ENCODE assay signal across 29 mouse cellular contexts in the genomic region with DNA sequence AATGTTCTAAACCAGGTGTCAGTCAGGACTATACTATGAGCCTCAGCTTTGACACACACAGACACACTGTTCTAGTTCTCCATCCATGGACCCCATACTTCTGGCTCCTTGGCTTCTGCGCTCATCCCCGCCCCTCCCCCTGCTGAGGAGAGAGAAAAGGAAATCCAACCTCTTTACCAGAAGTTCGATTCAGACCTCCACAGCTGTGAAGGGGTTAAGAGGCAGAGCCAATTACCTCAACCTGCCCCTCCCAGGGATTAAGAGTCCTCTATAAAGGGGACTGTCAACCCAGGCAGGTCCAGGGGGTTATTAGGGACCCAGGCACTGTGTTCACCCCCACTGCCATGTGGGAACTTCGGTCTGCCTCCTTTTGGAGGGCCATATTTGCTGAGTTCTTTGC. TPM values are rescaled to one million over a fixed set of nuclear protein-coding genes. Genes with fewer than 3 reads are reported as not detected.
DNase-seq lines count a peak whose midpoint lies in the region; ATAC-seq and TF ChIP-seq lines count a peak whose summit lies in the region.
"Had no signal": no experiment of that assay in that cellular context is flagged by ENCODE, and none has a peak within 500 bp of the region (broad histone marks: within the 10 kb centered on the region; RNA-seq: fewer than 3 reads in every experiment).

A gene (plus strand): TSS at position 301 of the 400 bp plus-strand sequence.

- in situ Hi-C loops in ES-E14 (cut with MboI; ENCODE audit: low sequenced_read_pairs in 2 of 2, unreplicated experiment in 2 of 2), result no loop called here

- 49% methylated on average over 4 of the region's 4 CpGs for WGBS in hindbrain, embryonic 10.5 days
- 49% methylated on average over 4 of the region's 4 CpGs for WGBS in hindbrain, embryonic 14.5 days
- 52% methylated on average over 4 of the region's 4 CpGs for WGBS in limb, embryonic 10.5 days

- H3K4me2 ChIP-seq in hindbrain, embryonic 14.5 days (replicated peaks), result no peak within 1 kb of the TSS
- H3K4me2 ChIP-seq: heart, embryonic 13.5 days; kidney, embryonic 15.5 days; liver, embryonic 13.5 days; midbrain, embryonic 12.5 days had no signal

- no peak for DNase-seq in hindbrain, embryonic 10.5 days (ENCODE audit: low spot score)
- DNase-seq in hindbrain, embryonic 14.5 days (ENCODE audit: low spot score), result no peak
- DNase-seq in ES-E14 (ENCODE audit: low read depth, low spot score), result no peak
- DNase-seq in limb, embryonic 10.5 days (ENCODE audit: low spot score), result no peak
- DNase-seq in adrenal gland, postnatal 14 days, result no peak
- no peak for DNase-seq in gastrocnemius, adult 2 months
- DNase-seq: adrenal gland, adult 8-10 months; cerebellum, adult 9-11 months; heart, postnatal 4 days; liver, embryonic 13.5 days; right cerebral cortex, postnatal 4 days had no signal

- H3K9me3 ChIP-seq in hindbrain, embryonic 10.5 days, result no peaks in the 10 kb centered on the region
- H3K9me3 ChIP-seq in hindbrain, embryonic 14.5 days (ENCODE audit: control insufficient read depth, low read length), result no peaks in the 10 kb centered on the region
- H3K9me3 ChIP-seq in E14TG2a.4 (ENCODE audit: low read length) (no peaks in the 10 kb centered on the region), ES-E14 (ENCODE audit: control insufficient read depth, insufficient read depth, low read depth, low read length) (no peaks in the 10 kb centered on the region)
- no peaks in the 10 kb centered on the region for H3K9me3 ChIP-seq in limb, embryonic 10.5 days (replicated peaks)
- H3K9me3 ChIP-seq: heart, embryonic 13.5 days; kidney, embryonic 15.5 days; liver, embryonic 13.5 days; midbrain, embryonic 12.5 days had no signal

- no peak for TF ChIP-seq CTCF in E14TG2a.4 (conservative IDR thresholded peaks at IDR 0.05; ENCODE audit: low read length)
- TF ChIP-seq CTCF in gastrocnemius, adult 2 months (IDR thresholded peaks at IDR 0.05), result no peak

- peaks cover 24% of the 10 kb centered on the region for H3K4me1 ChIP-seq in hindbrain, embryonic 10.5 days (replicated peaks)
- no peaks in the 10 kb centered on the region for H3K4me1 ChIP-seq in hindbrain, embryonic 14.5 days (replicated peaks; ENCODE audit: control insufficient read depth, insufficient read depth, low read length)
- H3K4me1 ChIP-seq in E14TG2a.4 (replicated peaks; ENCODE audit: low read depth, low read length) (peaks cover 71% of the 10 kb centered on the region), ES-E14 (ENCODE audit: control insufficient read depth in 2 of 2, insufficient read depth in 2 of 2, low read length in 2 of 2, poor library complexity in 1 of 2) (peaks cover 0 to 21% of the 10 kb centered on the region in 2 experiments; a peak in 2 of 4 replicates)
- peaks cover 33% of the 10 kb centered on the region for H3K4me1 ChIP-seq in limb, embryonic 10.5 days

- no peak for ATAC-seq in hindbrain, embryonic 14.5 days (ENCODE audit: low FRiP score)
- ATAC-seq: hindbrain, postnatal 0 days; intestine, postnatal 0 days; lung, postnatal 0 days; Patski had no signal

- H3K4me3 ChIP-seq in hindbrain, embryonic 10.5 days, result peak within 1 kb of the TSS; percentile 1; the same call in 1 of the 2 replicates
- H3K4me3 ChIP-seq in hindbrain, embryonic 14.5 days (replicated peaks; ENCODE audit: low read length), result no peak within 1 kb of the TSS
- H3K4me3 ChIP-seq in E14TG2a.4 (replicated peaks; ENCODE audit: low read length) (peak within 1 kb of the TSS; percentile 70), ES-E14 (ENCODE audit: insufficient read depth in 1 of 2, low read depth in 1 of 2, low read length in 2 of 2, poor library complexity in 1 of 2, severe bottlenecking in 1 of 2) (peak within 1 kb of the TSS; percentile 43 to 50)
- no peak within 1 kb of the TSS for H3K4me3 ChIP-seq in limb, embryonic 10.5 days
- H3K4me3 ChIP-seq in gastrocnemius, adult 2 months, result no peak within 1 kb of the TSS
- H3K4me3 ChIP-seq: erythroblast, embryonic 14.5 days; heart, embryonic 13.5 days; kidney, embryonic 15.5 days; liver, embryonic 13.5 days; midbrain, embryonic 12.5 days; myocyte had no signal

- intact Hi-C loops in gastrocnemius, adult 2 months (cut with DNase I), result no loop called here

- H3K27me3 ChIP-seq in hindbrain, embryonic 10.5 days (ENCODE audit: insufficient read depth, poor library complexity, severe bottlenecking), result no peaks in the 10 kb centered on the region
- H3K27me3 ChIP-seq in hindbrain, embryonic 14.5 days (ENCODE audit: control insufficient read depth, insufficient read depth, low read length), result no peaks in the 10 kb centered on the region
- no peaks in the 10 kb centered on the region for H3K27me3 ChIP-seq in E14TG2a.4 (ENCODE audit: insufficient read depth, low read length)
- no peaks in the 10 kb centered on the region for H3K27me3 ChIP-seq in limb, embryonic 10.5 days (ENCODE audit: low read depth, poor library complexity, severe bottlenecking)
- H3K27me3 ChIP-seq: heart, embryonic 13.5 days; kidney, embryonic 15.5 days; liver, embryonic 13.5 days; midbrain, embryonic 12.5 days; Patski had no signal

- no peaks in the 10 kb centered on the region for H3K36me3 ChIP-seq in hindbrain, embryonic 10.5 days
- no peaks in the 10 kb centered on the region for H3K36me3 ChIP-seq in hindbrain, embryonic 14.5 days (replicated peaks; ENCODE audit: control insufficient read depth, insufficient read depth)
- H3K36me3 ChIP-seq in E14TG2a.4 (ENCODE audit: insufficient read depth, low read length), result no peaks in the 10 kb centered on the region
- no peaks in the 10 kb centered on the region for H3K36me3 ChIP-seq in ES-E14 (ENCODE audit: control insufficient read depth, insufficient read depth, low read length, poor library complexity, severe bottlenecking)
- H3K36me3 ChIP-seq in limb, embryonic 10.5 days, result no peaks in the 10 kb centered on the region
- H3K36me3 ChIP-seq: heart, embryonic 13.5 days; kidney, embryonic 15.5 days; liver, embryonic 13.5 days; midbrain, embryonic 12.5 days had no signal

- no peak within 1 kb of the TSS for H3K9ac ChIP-seq in hindbrain, embryonic 14.5 days
- peak within 1 kb of the TSS; percentile 26; the same call in 1 of the 2 replicates for H3K9ac ChIP-seq in ES-E14 (ENCODE audit: insufficient read depth, low read depth, low read length, poor library complexity, severe bottlenecking)
- H3K9ac ChIP-seq: heart, embryonic 13.5 days; kidney, embryonic 15.5 days; liver, embryonic 13.5 days; midbrain, embryonic 12.5 days had no signal

- H3K27ac ChIP-seq in hindbrain, embryonic 10.5 days, result no peak within 1 kb of the TSS
- H3K27ac ChIP-seq in hindbrain, embryonic 14.5 days, result no peak within 1 kb of the TSS
- H3K27ac ChIP-seq in ES-E14 (ENCODE audit: insufficient read depth, low read depth, low read length, poor library complexity, severe bottlenecking), result no peak within 1 kb of the TSS
- H3K27ac ChIP-seq in limb, embryonic 10.5 days, result peak within 1 kb of the TSS; percentile 47
- H3K27ac ChIP-seq in gastrocnemius, adult 2 months, result no peak within 1 kb of the TSS
- H3K27ac ChIP-seq: heart, embryonic 13.5 days; hindbrain, postnatal 0 days; kidney, embryonic 15.5 days; liver, embryonic 13.5 days; midbrain, embryonic 12.5 days had no signal

TF ChIP-seq in ES-E14, 5 proteins besides CTCF, POLR2A, EP300 and RAD21:
- TF ChIP-seq ZNF384 (IDR thresholded peaks at IDR 0.05; ENCODE audit: low read depth, low read length) (no peak), ZC3H11A (IDR thresholded peaks at IDR 0.05; ENCODE audit: borderline replicate concordance, low read depth, low read length) (no peak), HCFC1 (IDR thresholded peaks at IDR 0.05; ENCODE audit: borderline replicate concordance, insufficient read depth, low read length) (no peak), MAFK (IDR thresholded peaks at IDR 0.05; ENCODE audit: insufficient read depth, low read depth, low read length) (no peak), CHD2 (IDR thresholded peaks at IDR 0.05; ENCODE audit: low read depth, low read length) (no peak)
TF ChIP-seq in ES-E14: peak in this region for 0.

RNA-seq across cellular contexts. Expression of the gene that starts here (rescaled TPM):
- polyA plus RNA-seq in hindbrain, embryonic 10.5 days (2016; fragmentation: Nextera tagmentation; extraction: Ambion mirVana), result 0.22 and 0.24 TPM in 2 replicates
- polyA plus RNA-seq in hindbrain, embryonic 14.5 days (2014; fragmentation: Nextera tagmentation; extraction: Ambion mirVana), result 0.21 TPM in 1 of 2 replicates, not detected in the other
- 2.8 and 6.8 TPM in 2 replicates for total RNA-seq in ES-E14 (2012; rRNA removed)
- polyA plus RNA-seq in limb, embryonic 10.5 days (2016; fragmentation: Nextera tagmentation; extraction: Ambion mirVana), result 0.08 and 0.33 TPM in 2 replicates
- total RNA-seq in adrenal gland, postnatal 14 days (2021), result not detected in 2 replicates
- total RNA-seq in gastrocnemius, adult 2 months (2021), result not detected
- total RNA-seq: adrenal gland, adult 8-10 months; gastrocnemius, adult 8-10 months; heart, postnatal 4 days; layer of hippocampus, postnatal 14 days; left cerebral cortex, postnatal 10 days; neutrophil, adult 5-6 weeks had no signal
- polyA plus RNA-seq: C2C12; erythroblast, embryonic 14.5 days; heart, embryonic 13.5 days; hindbrain, postnatal 0 days; intestine, postnatal 0 days; kidney, embryonic 15.5 days; large intestine, adult 2 months; liver, embryonic 13.5 days; lung, postnatal 0 days; myocyte; stomach, embryonic 16.5 days; thymus, postnatal 0 days had no signal

Comparison
In these comparisons a context has a peak if more than half of its experiments do, and no peak if none do; other contexts are left out.
1. H3K4me3 ChIP-seq: peak in hindbrain, embryonic 10.5 days (single experiment), E14TG2a.4 (single experiment) and ES-E14 (2 of 2); none in hindbrain, embryonic 14.5 days (single experiment), limb, embryonic 10.5 days (single experiment) and gastrocnemius, adult 2 months (single experiment).